Mouse (Mus musculus) monocyte, adult 2 months (primary cell): ENCODE measurements around the gene Tfap4.
A peak's percentile ranks its signal among the peaks of the same experiment; 100 is the strongest.

ENCODE experiments used
- DNase-seq, 2 experiments: peaks; one replicate each; pipeline ENCODE4 v3.0.0; 2022; ENCODE audit warnings: low spot score in 2 of 2, low read depth in 1 of 2

Gene Tfap4

GRCm38 (mm10) chr16:4559715-4560144 is at the start of gene Tfap4:
Gene Tfap4, minus strand, starts transcription at chr16:4559854.
- peak in 1 of 2 experiments; percentile 73 for DNase-seq

GRCm38 (mm10) chr16:4608532-4609059 is 48.9 kb upstream of the Tfap4 start:
- DNase-seq: no peak

- peak; percentile 40 to 71 for DNase-seq
Measured at GRCm38 (mm10) chr16:4607818-4608531, 48.3 kb upstream of the Tfap4 start.

GRCm38 (mm10) chr16:4606431-4607084 is 46.9 kb upstream of the Tfap4 start:
- no peak for DNase-seq

DNA sequence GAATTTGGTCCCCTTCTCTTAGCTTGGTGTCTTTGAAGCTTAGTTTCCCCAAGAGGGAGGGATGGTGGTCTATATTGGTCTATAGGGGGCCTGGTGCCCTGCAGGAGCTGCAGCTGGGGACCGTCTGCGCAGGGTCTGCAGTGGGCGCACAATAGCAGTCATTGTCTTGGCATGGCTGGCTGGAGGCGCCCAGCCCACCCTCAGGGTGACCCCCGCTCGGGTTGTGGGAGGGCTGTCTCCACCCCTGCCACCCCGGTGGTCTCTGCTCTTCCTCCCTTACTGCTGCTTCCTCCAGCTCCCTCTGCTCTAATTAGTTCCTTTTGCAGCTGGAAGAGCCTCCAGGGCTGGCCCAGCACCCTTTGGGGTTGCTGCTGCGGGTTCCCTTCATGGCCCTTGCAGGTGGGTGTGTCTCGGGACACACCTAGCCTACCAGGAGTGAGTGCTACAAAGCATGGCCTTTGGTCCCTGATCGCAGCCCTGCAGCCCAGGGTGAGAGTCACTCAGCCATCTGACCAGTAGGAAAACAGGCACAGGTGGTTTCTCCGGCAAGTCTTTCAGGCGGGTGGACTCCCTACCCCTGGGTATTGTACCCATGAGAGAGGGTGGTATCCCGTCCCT is 46.0 kb upstream of the Tfap4 start:
- DNase-seq: no peak

- no peak for DNase-seq
Measured at GRCm38 (mm10) chr16:4604293-4604837, 44.7 kb upstream of the Tfap4 start.

DNA sequence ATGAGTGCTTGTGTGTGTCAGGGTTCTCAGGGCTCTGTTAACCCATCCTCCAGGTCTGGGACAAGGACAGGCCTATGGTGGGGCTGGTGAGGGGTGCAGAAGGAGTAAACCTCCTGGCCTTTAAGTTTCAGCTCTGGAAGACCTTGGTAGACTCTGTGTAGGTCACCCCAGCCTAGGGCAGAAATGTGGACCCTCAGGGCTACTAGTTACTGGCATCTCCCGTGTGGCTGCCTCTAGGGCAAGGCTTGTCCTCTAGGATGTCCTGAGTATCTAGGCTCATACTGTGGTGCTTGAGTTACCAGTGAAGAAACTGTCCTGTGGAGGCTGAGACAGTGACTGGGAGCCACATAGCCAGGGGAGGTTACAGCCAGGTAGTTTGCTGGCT is 43.8 kb upstream of the Tfap4 start:
- DNase-seq: no peak

GRCm38 (mm10) chr16:4602766-4603452 is 43.3 kb upstream of the Tfap4 start:
- no peak for DNase-seq

DNA sequence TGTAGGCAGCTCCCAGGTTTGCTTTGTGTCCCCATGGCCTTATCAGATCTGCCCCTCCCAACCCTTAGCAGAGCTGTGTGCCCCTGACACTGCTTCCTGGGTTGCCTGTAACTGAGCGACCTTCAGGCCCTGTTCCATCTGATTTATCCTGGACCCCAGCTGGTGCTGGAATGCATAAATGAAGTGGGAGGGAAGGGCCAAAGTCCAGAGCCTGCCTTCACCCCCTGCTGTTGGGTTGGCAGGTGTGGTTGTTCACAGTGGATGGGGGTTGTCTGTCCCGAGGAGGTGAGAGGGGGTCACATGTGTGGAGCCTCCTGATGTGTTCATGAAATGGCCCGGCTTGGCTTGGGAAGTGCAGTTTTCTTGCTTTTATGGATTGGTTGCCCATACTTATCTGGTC is 42.5 kb upstream of the Tfap4 start:
- DNase-seq: no peak

DNA sequence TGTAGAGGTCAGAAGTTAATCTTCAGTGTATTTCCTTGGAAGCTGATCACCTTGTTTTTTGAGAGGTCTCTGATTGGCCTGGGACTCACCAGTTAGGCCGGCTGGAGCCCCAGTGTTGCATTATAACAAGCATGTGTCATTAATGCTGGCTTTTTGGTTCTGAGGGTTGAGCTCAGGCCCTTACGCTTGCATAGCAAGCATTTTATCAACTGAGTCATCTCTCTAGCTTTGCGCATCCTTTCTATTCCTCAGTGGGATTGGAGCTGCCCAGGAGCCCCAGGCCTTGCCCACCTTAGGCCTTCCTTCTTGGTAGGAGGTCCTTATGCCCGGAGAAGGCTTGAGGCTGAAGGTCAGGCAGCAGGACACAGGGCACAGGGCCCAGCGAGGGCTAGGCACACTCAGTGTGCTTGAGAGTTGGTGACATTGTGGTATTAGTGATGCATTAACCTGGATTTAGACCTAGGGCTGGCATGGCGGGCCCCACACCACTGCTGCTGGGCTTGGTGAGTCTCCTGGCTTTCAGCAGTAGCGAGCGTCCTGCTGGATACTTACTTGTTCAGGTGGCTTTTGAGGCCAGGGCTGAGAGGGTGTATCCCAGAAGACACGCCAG is 41.2 kb upstream of the Tfap4 start:
- DNase-seq: no peak

- no peak for DNase-seq
Measured at GRCm38 (mm10) chr16:4599616-4600015, 40.0 kb upstream of the Tfap4 start.

- DNase-seq: no peak
Measured at GRCm38 (mm10) chr16:4598891-4599543, 39.4 kb upstream of the Tfap4 start.

DNA sequence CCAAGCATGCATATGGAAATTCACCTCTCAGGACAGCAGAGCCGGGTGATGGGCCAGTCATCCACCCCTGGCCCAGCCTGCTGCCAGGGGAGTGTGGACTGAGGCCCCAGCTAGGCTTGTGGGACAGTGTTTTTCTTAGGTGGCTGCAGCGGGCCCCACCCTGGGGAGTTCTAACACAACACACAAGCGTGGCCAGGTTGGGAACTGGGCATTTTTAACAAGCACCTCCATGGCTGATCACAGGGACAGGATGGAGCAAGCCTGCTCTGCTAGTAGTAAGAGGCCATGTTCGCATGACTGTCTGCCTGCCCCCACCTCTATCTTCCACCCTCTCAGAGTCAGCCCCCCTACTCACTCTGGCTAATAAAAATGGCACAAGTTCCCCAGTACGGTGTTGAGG is 38.4 kb upstream of the Tfap4 start:
- DNase-seq: no peak

- DNase-seq: no peak
Measured at GRCm38 (mm10) chr16:4597296-4597695, 37.6 kb upstream of the Tfap4 start.

DNA sequence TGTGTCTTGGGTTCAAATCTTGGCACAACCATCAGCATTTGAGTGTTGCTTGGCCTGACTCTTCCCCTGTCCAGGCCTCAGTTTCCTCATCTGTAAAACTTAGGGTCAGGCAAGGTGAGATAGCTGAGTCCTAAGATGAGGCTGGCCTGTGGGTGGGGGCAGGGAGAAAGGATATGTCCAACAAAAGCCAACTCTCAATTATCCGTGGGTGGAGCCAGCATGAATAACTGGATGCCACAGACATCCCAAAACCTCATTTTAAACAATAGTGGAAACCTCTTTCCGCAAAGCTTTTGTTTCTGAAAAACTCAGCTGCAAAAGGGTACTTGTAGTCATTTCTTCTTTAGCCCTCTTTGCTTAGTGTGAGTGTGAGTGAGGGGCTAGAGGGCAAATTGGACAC is 37.2 kb upstream of the Tfap4 start:
- DNase-seq: no peak

GRCm38 (mm10) chr16:4596141-4596728 is 36.6 kb upstream of the Tfap4 start:
- no peak for DNase-seq

- DNase-seq: no peak
Measured at GRCm38 (mm10) chr16:4595527-4595963, 35.9 kb upstream of the Tfap4 start.

DNA sequence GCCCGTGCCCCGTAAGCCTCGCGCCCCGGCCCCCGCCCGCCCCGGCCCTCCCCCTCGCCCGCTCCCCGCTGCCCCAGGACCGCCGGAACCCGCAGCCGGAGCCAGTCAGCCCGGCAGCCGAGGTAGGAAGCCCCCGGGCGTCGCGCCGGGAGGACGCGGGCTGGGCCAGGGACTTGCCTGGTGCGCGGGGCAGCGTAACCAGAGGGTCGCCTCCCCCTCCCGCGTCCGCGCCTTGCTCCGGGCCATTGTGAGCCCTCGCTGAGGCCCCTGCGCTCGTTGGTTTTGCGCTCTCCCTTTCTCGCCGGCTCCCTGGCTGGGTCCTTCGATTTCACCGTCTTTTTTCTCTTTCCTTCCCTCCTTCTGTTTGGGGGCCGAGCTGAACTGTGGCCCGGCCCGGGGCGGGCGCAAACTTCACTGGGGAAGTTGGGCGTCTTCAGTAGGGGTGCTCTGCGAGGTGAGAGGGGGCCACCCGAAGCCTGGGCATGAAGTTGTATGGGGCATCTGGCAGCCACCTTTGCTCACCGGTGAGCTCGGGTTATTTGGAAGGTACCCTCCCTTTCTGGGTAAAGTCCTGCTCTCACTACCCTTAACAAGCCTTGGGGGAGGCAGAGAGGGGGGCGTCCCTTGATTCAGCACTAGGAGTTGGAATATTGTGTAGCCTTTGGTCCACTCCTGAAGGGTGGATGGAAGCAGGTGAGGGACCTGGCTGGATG is 35.3 kb upstream of the Tfap4 start:
- DNase-seq: no peak
